In genomic region chrX:135957691-135958081, GRCm38 (mm10) we compare ENCODE assay signal across 20 mouse cellular contexts. TPM values are rescaled to one million over a fixed set of nuclear protein-coding genes. Genes with fewer than 3 reads are reported as not detected.
A peak's percentile ranks its signal among the peaks of the same experiment; 100 is the strongest.
DNase-seq lines count a peak whose midpoint lies in the region; ATAC-seq and TF ChIP-seq lines count a peak whose summit lies in the region.
"Had no signal": no experiment of that assay in that cellular context is flagged by ENCODE, and none has a peak within 500 bp of the region (broad histone marks: within the 10 kb centered on the region; RNA-seq: fewer than 3 reads in every experiment).

No protein-coding gene starts in this region.

- H3K36me3 ChIP-seq in forebrain, embryonic 11.5 days (ENCODE audit: control insufficient read depth, insufficient read depth, low read length), result no peaks in the 10 kb centered on the region
- H3K36me3 ChIP-seq in forebrain, embryonic 10.5 days (replicated peaks), result no peaks in the 10 kb centered on the region
- H3K36me3 ChIP-seq in forebrain, embryonic 15.5 days, result no peaks in the 10 kb centered on the region
- H3K36me3 ChIP-seq in hindbrain, embryonic 16.5 days (ENCODE audit: control insufficient read depth, insufficient read depth, low read length), result no peaks in the 10 kb centered on the region
- H3K36me3 ChIP-seq in midbrain, postnatal 0 days (ENCODE audit: insufficient read depth, low read length), result no peaks in the 10 kb centered on the region
- H3K36me3 ChIP-seq in heart, embryonic 11.5 days (ENCODE audit: control insufficient read depth, insufficient read depth, low read length), result no peaks in the 10 kb centered on the region
- H3K36me3 ChIP-seq: heart, embryonic 13.5 days; limb, embryonic 12.5 days; liver, embryonic 13.5 days had no signal

- no peak for DNase-seq in forebrain, embryonic 11.5 days (ENCODE audit: low spot score)
- no peak for DNase-seq in forebrain, embryonic 10.5 days (ENCODE audit: extremely low spot score, low spot score)
- no peak for DNase-seq in midbrain, postnatal 0 days (ENCODE audit: low spot score)
- DNase-seq in adrenal gland, postnatal 36 days, result no peak
- no peak for DNase-seq in testis, postnatal 10 days (ENCODE audit: low spot score)
- DNase-seq: adrenal gland, adult 2 months; cerebellum, postnatal 10 days; heart, postnatal 4 days; kidney, postnatal 36 days; liver, embryonic 13.5 days; lung, embryonic 14.5 days; lung, postnatal 36 days; thymus, adult 18-20 months; thymus, postnatal 4 days had no signal

- H3K4me2 ChIP-seq in forebrain, embryonic 11.5 days (ENCODE audit: low read depth, low read length, severe bottlenecking), result no peak overlapping the region
- H3K4me2 ChIP-seq in forebrain, embryonic 15.5 days (replicated peaks), result no peak overlapping the region
- no peak overlapping the region for H3K4me2 ChIP-seq in hindbrain, embryonic 16.5 days (ENCODE audit: low read length)
- no peak overlapping the region for H3K4me2 ChIP-seq in midbrain, postnatal 0 days (ENCODE audit: low read depth, low read length, poor library complexity, severe bottlenecking)
- H3K4me2 ChIP-seq in heart, embryonic 11.5 days, result no peak overlapping the region
- H3K4me2 ChIP-seq: heart, embryonic 13.5 days; limb, embryonic 12.5 days; liver, embryonic 13.5 days; lung, embryonic 14.5 days had no signal

- H3K4me3 ChIP-seq in forebrain, embryonic 11.5 days (ENCODE audit: low read depth, low read length), result no peak overlapping the region
- H3K4me3 ChIP-seq in forebrain, embryonic 10.5 days, result no peak overlapping the region
- no peak overlapping the region for H3K4me3 ChIP-seq in forebrain, embryonic 15.5 days
- no peak overlapping the region for H3K4me3 ChIP-seq in hindbrain, embryonic 16.5 days (ENCODE audit: low read length)
- no peak overlapping the region for H3K4me3 ChIP-seq in midbrain, postnatal 0 days (ENCODE audit: low read depth, low read length)
- no peak overlapping the region for H3K4me3 ChIP-seq in heart, embryonic 11.5 days (ENCODE audit: low read depth, low read length)
- H3K4me3 ChIP-seq: heart, embryonic 13.5 days; limb, embryonic 12.5 days; liver, embryonic 13.5 days had no signal

- H3K27ac ChIP-seq in forebrain, embryonic 11.5 days (ENCODE audit: low read depth, low read length), result peak overlapping the region; percentile 10; the same call in 1 of the 2 replicates
- no peak overlapping the region for H3K27ac ChIP-seq in forebrain, embryonic 10.5 days
- H3K27ac ChIP-seq in forebrain, embryonic 15.5 days (replicated peaks), result peak overlapping the region; percentile 85
- H3K27ac ChIP-seq in hindbrain, embryonic 16.5 days (ENCODE audit: low read depth, low read length), result peak overlapping the region; percentile 78
- peak overlapping the region; percentile 73 for H3K27ac ChIP-seq in midbrain, postnatal 0 days (ENCODE audit: low read depth, low read length)
- H3K27ac ChIP-seq in heart, embryonic 11.5 days (ENCODE audit: low read depth, low read length), result no peak overlapping the region
- H3K27ac ChIP-seq: limb, embryonic 12.5 days; liver, embryonic 13.5 days had no signal

- H3K9me3 ChIP-seq in forebrain, embryonic 11.5 days (ENCODE audit: control insufficient read depth, low read length), result no peaks in the 10 kb centered on the region
- no peaks in the 10 kb centered on the region for H3K9me3 ChIP-seq in forebrain, embryonic 10.5 days
- no peaks in the 10 kb centered on the region for H3K9me3 ChIP-seq in forebrain, embryonic 15.5 days
- no peaks in the 10 kb centered on the region for H3K9me3 ChIP-seq in hindbrain, embryonic 16.5 days (ENCODE audit: control insufficient read depth, low read length)
- no peaks in the 10 kb centered on the region for H3K9me3 ChIP-seq in midbrain, postnatal 0 days (ENCODE audit: low read length)
- H3K9me3 ChIP-seq in heart, embryonic 11.5 days (replicated peaks; ENCODE audit: control insufficient read depth, low read length), result no peaks in the 10 kb centered on the region
- H3K9me3 ChIP-seq: heart, embryonic 13.5 days; limb, embryonic 12.5 days; liver, embryonic 13.5 days had no signal

- H3K9ac ChIP-seq in forebrain, embryonic 11.5 days (ENCODE audit: low read length), result no peak overlapping the region
- no peak overlapping the region for H3K9ac ChIP-seq in forebrain, embryonic 15.5 days (replicated peaks)
- H3K9ac ChIP-seq in hindbrain, embryonic 16.5 days (ENCODE audit: low read depth, low read length), result no peak overlapping the region
- H3K9ac ChIP-seq in midbrain, postnatal 0 days (replicated peaks; ENCODE audit: low read length, poor library complexity, severe bottlenecking), result no peak overlapping the region
- no peak overlapping the region for H3K9ac ChIP-seq in heart, embryonic 11.5 days (ENCODE audit: low read depth, low read length)
- H3K9ac ChIP-seq: heart, embryonic 13.5 days; limb, embryonic 12.5 days; liver, embryonic 13.5 days; lung, embryonic 14.5 days had no signal

- TF ChIP-seq CTCF in midbrain, postnatal 0 days (IDR thresholded peaks at IDR 0.05), result no peak

- WGBS in forebrain, embryonic 11.5 days, result 82% methylated on average over 2 of the region's 2 CpGs
- 88% methylated on average over 2 of the region's 2 CpGs for WGBS in forebrain, embryonic 10.5 days
- WGBS in forebrain, embryonic 15.5 days, result 43% methylated on average over 2 of the region's 2 CpGs
- 60% methylated on average over 2 of the region's 2 CpGs for whole genome bisulfite sequencing in hindbrain, embryonic 16.5 days
- WGBS in midbrain, postnatal 0 days, result 51% methylated on average over 2 of the region's 2 CpGs
- 74% methylated on average over 2 of the region's 2 CpGs for WGBS in heart, embryonic 11.5 days (ENCODE audit: insufficient replicate concordance)

- peak; percentile 61; the same call in 1 of the 2 replicates for ATAC-seq in forebrain, embryonic 11.5 days (replicated peaks; ENCODE audit: low FRiP score)
- ATAC-seq in forebrain, embryonic 15.5 days (replicated peaks), result peak; percentile 77
- peak; percentile 83 for ATAC-seq in hindbrain, embryonic 16.5 days
- ATAC-seq in midbrain, postnatal 0 days (ENCODE audit: low FRiP score), result peak; percentile 63; the same call in 1 of the 2 replicates
- ATAC-seq in heart, embryonic 11.5 days (replicated peaks; ENCODE audit: insufficient number of reproducible peaks, low FRiP score, low TSS enrichment), result no peak
- ATAC-seq: intestine, embryonic 16.5 days had no signal

- no peaks in the 10 kb centered on the region for H3K27me3 ChIP-seq in forebrain, embryonic 11.5 days (ENCODE audit: control insufficient read depth, insufficient read depth, low read length)
- peaks cover 4% of the 10 kb centered on the region for H3K27me3 ChIP-seq in forebrain, embryonic 10.5 days (ENCODE audit: poor library complexity, severe bottlenecking)
- no peaks in the 10 kb centered on the region for H3K27me3 ChIP-seq in forebrain, embryonic 15.5 days
- H3K27me3 ChIP-seq in hindbrain, embryonic 16.5 days (replicated peaks; ENCODE audit: control insufficient read depth, insufficient read depth, low read length), result no peaks in the 10 kb centered on the region
- no peaks in the 10 kb centered on the region for H3K27me3 ChIP-seq in midbrain, postnatal 0 days (ENCODE audit: insufficient read depth, low read length)
- no peaks in the 10 kb centered on the region for H3K27me3 ChIP-seq in heart, embryonic 11.5 days (ENCODE audit: control insufficient read depth, insufficient read depth, low read length)
- H3K27me3 ChIP-seq: heart, embryonic 13.5 days; limb, embryonic 12.5 days; liver, embryonic 13.5 days had no signal

- H3K4me1 ChIP-seq in forebrain, embryonic 11.5 days (replicated peaks; ENCODE audit: control insufficient read depth, insufficient read depth, low read length), result no peaks in the 10 kb centered on the region
- H3K4me1 ChIP-seq in forebrain, embryonic 10.5 days, result no peaks in the 10 kb centered on the region
- H3K4me1 ChIP-seq in forebrain, embryonic 15.5 days, result peaks cover 7% of the 10 kb centered on the region
- no peaks in the 10 kb centered on the region; the same call in 1 of the 2 replicates for H3K4me1 ChIP-seq in hindbrain, embryonic 16.5 days (ENCODE audit: control insufficient read depth, insufficient read depth, low read depth, low read length)
- H3K4me1 ChIP-seq in midbrain, postnatal 0 days (ENCODE audit: insufficient read depth, low read length), result no peaks in the 10 kb centered on the region
- H3K4me1 ChIP-seq in heart, embryonic 11.5 days (ENCODE audit: control insufficient read depth, insufficient read depth, low read length), result no peaks in the 10 kb centered on the region
- H3K4me1 ChIP-seq: limb, embryonic 12.5 days; liver, embryonic 13.5 days had no signal

RNA-seq across cellular contexts. Expression of gene Arxes2, which starts 35.9 kb away (rescaled TPM):
- polyA plus RNA-seq in forebrain, embryonic 11.5 days (2014; fragmentation: Nextera tagmentation; extraction: Ambion mirVana), result 117 and 122 TPM in 2 replicates
- polyA plus RNA-seq in forebrain, embryonic 10.5 days (2016; fragmentation: Nextera tagmentation; extraction: Ambion mirVana), result 99.3 and 104 TPM in 2 replicates
- 157 and 182 TPM in 2 replicates for polyA plus RNA-seq in forebrain, embryonic 15.5 days (2015; fragmentation: Nextera tagmentation; extraction: Ambion mirVana)
- polyA plus RNA-seq in hindbrain, embryonic 16.5 days (2015; fragmentation: Nextera tagmentation; extraction: Ambion mirVana), result 271 and 305 TPM in 2 replicates
- total RNA-seq in midbrain, postnatal 0 days (2014; rRNA removed), result 238 and 253 TPM in 2 replicates
- polyA plus RNA-seq in midbrain, postnatal 0 days (2015; fragmentation: Nextera tagmentation; extraction: Ambion mirVana), result 387 and 388 TPM in 2 replicates
- total RNA-seq in adrenal gland, postnatal 36 days (2021), result 10 to 100 TPM; 40.9 to 73.2 TPM
- polyA plus RNA-seq in heart, embryonic 11.5 days (2014; fragmentation: Nextera tagmentation; extraction: Ambion mirVana), result 91.8 and 97.4 TPM in 2 replicates

Comparison
In these comparisons a context has a peak if more than half of its experiments do, and no peak if none do; other contexts are left out.
1. H3K27ac ChIP-seq: peak in forebrain, embryonic 11.5 days (single experiment), forebrain, embryonic 15.5 days (single experiment), hindbrain, embryonic 16.5 days (single experiment) and midbrain, postnatal 0 days (single experiment); none in forebrain, embryonic 10.5 days (single experiment) and heart, embryonic 11.5 days (single experiment).